Mouse (Mus musculus) heart, postnatal 4 days (tissue): Measurements from ENCODE around the gene Mex3b. TPM values are rescaled to one million over a fixed set of nuclear protein-coding genes. Genes with fewer than 3 reads are reported as not detected.

ENCODE experiments used
- DNase-seq: peaks from one replicate; pipeline ENCODE4 v3.0.0; 2021
- total RNA-seq, 2 experiments: library from RNA; stranded (reverse); gene quantifications; 2 replicates each; pipeline ENCODE4 v1.2.3; 2021

Gene Mex3b
- 10 to 100 TPM; 13.4 to 14.3 TPM for total RNA-seq

- DNase-seq: peak; percentile 67
Observed at GRCm38 (mm10) chr7:82867271-82868121, at the start of gene Mex3b. Mex3b (plus strand) TSS chr7:82867333.

DNA sequence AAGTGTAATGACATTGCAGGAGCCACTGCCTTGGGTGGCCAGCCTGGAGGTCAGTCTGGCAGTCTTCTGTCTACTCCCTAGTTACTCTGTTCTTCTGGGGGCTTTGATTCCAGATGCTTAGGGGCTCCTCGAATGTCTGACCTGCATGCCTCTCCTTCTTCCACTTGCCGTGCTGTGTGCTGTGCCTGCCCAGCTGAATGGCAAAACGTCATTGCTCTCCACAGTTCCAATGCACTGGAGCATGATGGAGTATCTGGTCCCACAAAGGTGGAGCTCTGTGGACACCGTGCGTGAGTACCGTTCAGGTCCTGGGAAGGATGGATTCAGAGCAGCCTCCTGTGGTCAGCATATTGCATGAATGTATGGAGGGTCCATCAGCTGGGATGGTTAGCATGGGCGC is 47.6 kb upstream of the Mex3b start:
- DNase-seq: no peak

GRCm38 (mm10) chr7:82820661-82821060 is 46.5 kb upstream of the Mex3b start:
- no peak for DNase-seq

- DNase-seq: no peak
Observed at GRCm38 (mm10) chr7:82821501-82821900, 45.6 kb upstream of the Mex3b start.

GRCm38 (mm10) chr7:82822528-82822927 is 44.6 kb upstream of the Mex3b start:
- DNase-seq: peak; percentile 31

DNA sequence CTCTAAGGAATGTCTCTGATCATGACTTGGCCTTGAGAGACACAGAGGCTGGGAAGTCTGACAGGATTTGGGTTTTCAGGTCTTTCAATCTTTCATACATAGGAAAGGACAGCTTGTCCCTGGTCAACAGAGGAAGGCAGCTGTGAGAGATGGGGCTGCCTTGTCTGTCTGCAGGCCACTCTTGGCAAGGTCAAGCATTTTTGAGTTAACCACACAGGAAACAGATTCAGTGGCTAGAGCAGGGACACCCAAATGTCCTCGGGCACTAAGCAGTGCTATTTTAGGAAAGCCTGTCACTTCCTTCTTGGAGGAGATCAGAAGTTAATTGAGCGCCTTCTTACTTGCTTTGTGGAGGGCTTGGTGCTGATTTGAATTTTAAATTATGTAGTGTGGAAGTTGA is 38.9 kb upstream of the Mex3b start:
- DNase-seq: peak; percentile 12

DNA sequence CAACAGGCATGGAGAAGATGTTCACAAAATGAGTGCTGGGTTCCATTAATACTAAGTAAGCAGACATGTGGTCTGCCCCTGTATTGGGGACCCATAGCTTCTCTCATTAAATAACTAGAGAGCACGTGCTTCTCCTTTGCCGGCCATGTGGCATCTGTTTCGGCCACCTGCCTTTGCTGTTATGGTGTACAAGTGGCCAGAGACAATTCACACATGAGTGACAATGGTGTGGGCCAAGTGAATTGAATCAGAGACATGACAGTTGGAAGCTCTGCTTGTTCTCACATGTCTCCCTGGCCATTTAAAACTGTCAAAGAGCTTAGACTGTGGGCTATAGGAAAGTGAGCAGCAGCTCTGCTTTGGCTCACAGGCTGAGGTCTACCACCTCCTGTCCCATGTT is 37.6 kb upstream of the Mex3b start:
- DNase-seq: no peak

- DNase-seq: no peak
Observed at GRCm38 (mm10) chr7:82834471-82834870, 32.7 kb upstream of the Mex3b start.

DNA sequence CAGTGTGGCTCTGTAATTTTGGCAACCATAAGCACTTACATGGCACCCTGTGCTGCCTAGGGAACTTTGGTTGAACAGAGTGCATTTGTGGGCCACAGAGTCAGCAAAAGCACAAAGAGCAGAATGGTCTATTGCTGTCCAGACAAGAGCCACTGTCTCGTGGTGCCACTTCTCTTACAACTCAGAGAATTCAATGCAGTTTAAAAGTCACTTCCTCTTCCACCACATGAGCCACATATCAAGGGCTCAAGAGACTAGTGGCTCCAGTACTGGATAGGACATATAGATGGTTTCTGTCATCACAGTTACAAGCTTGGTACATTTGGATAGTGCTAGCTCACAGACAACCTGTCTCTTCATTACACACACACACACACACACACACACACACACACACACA is 28.7 kb upstream of the Mex3b start:
- DNase-seq: no peak

DNA sequence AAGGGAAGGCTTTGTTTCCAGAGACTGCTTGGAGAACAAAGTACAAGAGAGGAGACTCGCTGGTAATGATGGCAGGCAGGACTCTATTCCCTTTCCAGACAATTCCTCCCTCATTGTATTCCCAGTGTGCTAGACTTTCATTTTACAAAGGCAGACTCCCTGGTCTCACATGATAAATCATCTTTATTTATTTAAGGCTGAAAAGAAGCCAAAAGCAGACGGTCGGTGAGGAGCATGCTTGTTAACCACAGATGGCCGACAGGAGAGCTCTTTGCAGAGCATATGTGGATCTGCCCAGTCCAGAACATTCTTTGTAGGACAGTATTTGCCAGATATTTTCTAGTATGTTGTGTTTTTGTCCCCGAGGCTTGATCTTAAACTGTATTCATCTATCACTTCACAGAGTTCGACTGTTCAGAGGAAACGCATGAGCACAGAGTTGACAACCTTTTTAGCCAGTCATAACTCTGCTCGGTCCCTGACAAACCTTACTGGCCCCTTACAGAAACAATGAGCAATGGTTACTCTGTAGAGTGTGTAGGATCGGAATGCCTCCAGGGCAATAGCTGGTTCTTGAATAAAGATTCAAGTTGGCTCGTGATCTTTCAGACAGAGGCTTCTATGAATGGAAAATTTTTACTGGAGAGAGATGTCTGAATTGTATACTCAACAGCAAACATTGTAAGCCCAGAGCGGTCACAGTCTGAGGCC is 28.0 kb upstream of the Mex3b start:
- no peak for DNase-seq

GRCm38 (mm10) chr7:82842222-82842920 is 24.8 kb upstream of the Mex3b start:
- DNase-seq: no peak

- peak; percentile 15 for DNase-seq
Observed at GRCm38 (mm10) chr7:82850756-82851155, 16.4 kb upstream of the Mex3b start.

- no peak for DNase-seq
Observed at GRCm38 (mm10) chr7:82851670-82852069, 15.5 kb upstream of the Mex3b start.

DNA sequence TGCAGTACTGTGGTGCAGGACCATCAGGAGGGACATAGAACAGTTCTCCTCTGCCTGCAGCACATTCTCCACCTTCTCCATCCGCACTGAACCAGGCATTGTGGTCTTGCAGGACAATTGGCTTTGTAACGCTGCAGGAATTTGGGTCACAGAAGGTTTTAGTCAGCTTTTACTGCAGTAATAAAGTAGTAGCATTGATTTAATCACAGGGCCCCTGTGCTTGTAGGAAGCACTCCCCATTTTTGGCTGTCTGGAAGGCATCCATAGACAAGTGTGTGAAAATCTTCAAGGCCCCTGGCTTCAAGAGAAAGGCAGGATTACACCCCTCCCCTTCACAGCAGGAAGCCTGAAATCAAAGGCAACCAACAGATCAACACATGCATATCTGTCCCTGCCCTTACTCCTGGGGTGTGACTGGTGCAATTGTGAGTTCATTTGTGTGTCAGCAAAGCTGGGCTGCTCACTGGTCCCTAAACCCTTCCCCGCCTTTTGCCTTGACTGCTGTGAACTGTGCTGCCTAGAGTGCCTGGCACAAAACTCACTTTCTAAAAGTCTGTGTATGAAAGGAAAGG is 12.9 kb upstream of the Mex3b start:
- DNase-seq: no peak

- DNase-seq: no peak
Observed at GRCm38 (mm10) chr7:82858611-82859010, 8.5 kb upstream of the Mex3b start.

GRCm38 (mm10) chr7:82860626-82861025 is 6.5 kb upstream of the Mex3b start:
- DNase-seq: no peak

GRCm38 (mm10) chr7:82863341-82863740 is 3.8 kb upstream of the Mex3b start:
- no peak for DNase-seq

GRCm38 (mm10) chr7:82864260-82864990 is 2.7 kb upstream of the Mex3b start:
- no peak for DNase-seq

GRCm38 (mm10) chr7:82864991-82865771 is 2.0 kb upstream of the Mex3b start:
- DNase-seq: peak; percentile 29

GRCm38 (mm10) chr7:82865834-82866485 is 1.2 kb upstream of the Mex3b start:
- DNase-seq: peak; percentile 99
